Mouse (Mus musculus) spleen, adult 2 months (tissue): ENCODE data around the gene Ebi3. TPM values are rescaled to one million over a fixed set of nuclear protein-coding genes. Genes with fewer than 3 reads are reported as not detected.

ENCODE experiments used
- DNase-seq, 2 experiments: peaks; one replicate each; pipeline versions ENCODE4 v3.0.0 to v3.0.0-alpha.2; 2012 to 2021; ENCODE audit warnings: low spot score in 2 of 2, low read depth in 1 of 2
- H3K27ac ChIP-seq: fragments of 200-500 bp; 2 replicates; pipeline ENCODE4 v1.5.1; 2012; ENCODE audit warnings: low read length, inconsistent platforms; ENCODE audit not compliant: insufficient read depth
- H3K27me3 ChIP-seq: fragments of 200-500 bp; 2 replicates; pipeline ENCODE4 v1.6.1; 2012; ENCODE audit warnings: mild to moderate bottlenecking, moderate library complexity, low read length, inconsistent platforms; ENCODE audit not compliant: control insufficient read depth, insufficient read depth
- H3K36me3 ChIP-seq: fragments of 200-500 bp; 2 replicates; pipeline ENCODE4 v1.6.1; 2012; ENCODE audit warnings: mild to moderate bottlenecking, low read length, inconsistent platforms; ENCODE audit not compliant: control insufficient read depth, insufficient read depth
- H3K4me1 ChIP-seq: fragments of 200-500 bp; 2 replicates; pipeline ENCODE4 v1.6.1; 2011; ENCODE audit warnings: inconsistent platforms; ENCODE audit not compliant: control insufficient read depth, insufficient read depth, insufficient read length
- H3K4me3 ChIP-seq: fragments of 200-500 bp; 2 replicates; pipeline ENCODE4 v1.5.1; 2011; ENCODE audit warnings: mild to moderate bottlenecking, inconsistent platforms; ENCODE audit not compliant: insufficient read depth, insufficient read length; ENCODE audit errors: extremely low read depth
- CTCF ChIP-seq: fragments of 200-500 bp; IDR thresholded peaks from 2 replicates; pipeline ENCODE4 v1.5.1; 2011; ENCODE audit warnings: mild to moderate bottlenecking, inconsistent platforms; ENCODE audit not compliant: insufficient read depth, insufficient read length, insufficient replicate concordance; ENCODE audit errors: extremely low read depth
- POLR2A ChIP-seq: fragments of 200-500 bp; IDR thresholded peaks from 2 replicates; pipeline ENCODE4 v1.6.1; 2011; ENCODE audit warnings: low read depth, low read length, inconsistent platforms
- WGBS: fragments of 180-500 bp; shearing (Covaris S2); methylation state at CpG from one replicate; pipeline ENCODE4 v1.1.7; 2018; 5-methylcytosine and 5-hydroxymethylcytosine counted together
- polyA plus RNA-seq: library from polyadenylated mRNA; depleted of rRNA; stranded (reverse); fragments of >200 nt; gene quantifications from 2 replicates; pipeline ENCODE4 v1.2.3, GENCODE M21; 2012

Ebi3 gene
- polyA plus RNA-seq, 1 experiment: 36.3 TPM

DNA sequence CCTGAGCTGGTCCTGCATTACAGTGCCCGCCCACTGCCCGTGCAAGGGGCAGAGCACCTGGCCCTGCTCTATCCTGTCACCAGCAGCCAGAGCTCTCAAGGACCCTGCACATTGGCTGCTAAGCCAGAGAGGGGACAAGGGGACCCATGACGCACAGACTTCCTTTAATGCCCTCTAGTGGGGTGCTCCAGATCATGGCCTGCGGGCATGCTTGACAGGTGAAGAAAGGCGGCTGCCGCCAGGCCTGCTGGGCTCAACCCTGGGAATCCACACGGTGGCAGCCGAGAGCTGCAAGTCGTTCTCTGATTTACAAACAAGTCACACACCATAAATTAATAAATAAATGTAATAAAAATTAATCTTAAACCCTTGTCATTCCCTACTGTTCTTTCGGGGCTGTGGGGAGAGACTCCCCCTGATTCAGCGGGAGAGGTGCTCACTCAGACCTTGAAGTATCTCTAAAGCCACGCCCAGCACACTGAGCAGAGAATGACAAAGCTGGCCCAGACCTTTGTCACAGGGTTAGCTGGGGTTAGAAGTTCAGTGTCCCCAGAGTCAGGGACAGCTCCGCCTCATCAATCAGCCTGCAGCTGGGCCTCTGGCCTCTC, 23.9 kb downstream of the Ebi3 start:
- TF ChIP-seq POLR2A (no peak), CTCF (peak; percentile 84)

DNA sequence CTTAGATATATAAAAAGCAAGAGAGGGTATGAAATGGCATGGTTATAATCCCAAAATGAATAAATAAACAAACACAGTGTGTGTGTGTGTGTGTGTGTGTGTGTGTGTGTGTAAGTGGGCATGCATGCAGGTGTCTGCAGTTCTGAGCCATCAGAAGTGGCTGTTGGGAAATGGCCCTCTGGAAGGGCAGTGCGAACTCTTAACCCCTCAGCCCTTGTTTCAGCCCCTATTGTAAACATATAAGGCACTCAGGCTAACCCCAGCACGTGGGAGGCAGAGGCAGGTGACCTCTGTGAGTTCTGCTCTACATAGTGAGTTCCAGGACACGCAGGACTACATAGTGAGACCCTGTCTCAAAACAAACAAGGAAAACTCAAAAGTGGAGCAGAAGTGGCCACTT, 24.9 kb downstream of the Ebi3 start:
- no peak for DNase-seq
- Histone ChIP-seq H3K27ac (no peak overlapping the region), H3K4me3 (no peak overlapping the region), H3K36me3 (no peaks in the 10 kb centered on the region), H3K27me3 (no peaks in the 10 kb centered on the region), H3K4me1 (no peaks in the 10 kb centered on the region)
- TF ChIP-seq POLR2A (no peak), CTCF (no peak)
- WGBS: 73% methylated on average over 3 of the region's 3 CpGs

More for the DNA sequence above, 23.9 kb downstream of the Ebi3 start:
- 21% methylated on average over 13 of the region's 13 CpGs for WGBS
- H3K27ac ChIP-seq: no peak overlapping the region
- no peak overlapping the region for H3K4me3 ChIP-seq
- H3K4me1 ChIP-seq: no peaks in the 10 kb centered on the region
- peaks cover 2% of the 10 kb centered on the region; the same call in 1 of the 2 replicates for H3K27me3 ChIP-seq
- peak; percentile 47 to 58 for DNase-seq
- H3K36me3 ChIP-seq: no peaks in the 10 kb centered on the region

DNA sequence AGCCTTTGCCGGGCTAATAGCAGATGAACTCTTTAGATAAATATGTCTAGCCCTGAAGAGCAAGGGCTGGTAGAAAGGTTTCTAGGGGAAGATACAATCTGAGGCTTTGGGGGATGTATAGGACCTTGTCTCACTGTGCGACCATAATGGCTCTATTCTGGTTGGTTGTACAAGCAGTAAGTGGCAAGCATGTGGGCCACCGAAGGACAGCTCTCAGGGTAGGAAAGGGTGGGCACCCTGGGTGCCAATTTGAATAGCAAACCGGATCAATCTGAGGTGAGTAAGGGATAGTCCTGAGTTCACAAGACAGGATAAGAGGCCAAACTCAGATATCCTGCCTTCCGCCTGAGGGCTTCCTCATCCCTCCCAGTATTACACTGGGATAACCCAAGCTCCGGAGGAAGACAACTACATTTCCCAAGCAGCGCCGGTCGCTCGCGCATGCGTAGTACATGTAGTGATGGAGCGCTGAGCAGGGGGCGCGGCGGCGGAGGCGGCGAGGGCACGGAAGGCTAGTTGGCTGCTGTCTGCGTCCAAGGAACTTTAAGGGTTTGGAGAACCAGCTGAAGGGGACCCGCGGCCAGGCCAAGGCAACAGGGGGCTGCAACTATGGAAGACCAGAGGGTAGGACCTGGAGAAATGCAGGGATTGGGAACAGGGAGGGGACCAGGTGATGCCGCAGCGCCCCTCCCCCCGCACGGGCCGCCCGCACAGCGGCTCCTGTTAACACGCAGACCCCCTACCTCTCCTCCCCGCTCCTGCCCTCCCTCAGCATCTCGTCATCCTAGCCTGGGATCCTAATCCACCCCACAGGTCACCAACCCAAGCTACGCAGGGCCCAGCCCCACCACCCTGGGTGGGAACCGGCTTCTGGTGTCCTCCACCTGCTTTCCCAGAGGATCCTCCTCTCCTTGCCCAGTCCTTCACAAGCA, 33.9 kb downstream of the Ebi3 start, which contains the start of gene Fsd1:
Gene Fsd1 (plus strand): TSS at position 480 of the 932 bp plus-strand sequence.
- H3K27ac ChIP-seq: no peak within 1 kb of the TSS
- H3K36me3 ChIP-seq: no peaks in the 10 kb centered on the region
- TF ChIP-seq CTCF: no peak
- TF ChIP-seq POLR2A: no peak
- peaks cover 5% of the 10 kb centered on the region; the same call in 1 of the 2 replicates for H3K27me3 ChIP-seq
- H3K4me1 ChIP-seq: peaks cover 2% of the 10 kb centered on the region; the same call in 1 of the 2 replicates
- no peak for DNase-seq
- H3K4me3 ChIP-seq: no peak within 1 kb of the TSS
- 15% methylated on average over 34 of the region's 35 CpGs for WGBS

DNA sequence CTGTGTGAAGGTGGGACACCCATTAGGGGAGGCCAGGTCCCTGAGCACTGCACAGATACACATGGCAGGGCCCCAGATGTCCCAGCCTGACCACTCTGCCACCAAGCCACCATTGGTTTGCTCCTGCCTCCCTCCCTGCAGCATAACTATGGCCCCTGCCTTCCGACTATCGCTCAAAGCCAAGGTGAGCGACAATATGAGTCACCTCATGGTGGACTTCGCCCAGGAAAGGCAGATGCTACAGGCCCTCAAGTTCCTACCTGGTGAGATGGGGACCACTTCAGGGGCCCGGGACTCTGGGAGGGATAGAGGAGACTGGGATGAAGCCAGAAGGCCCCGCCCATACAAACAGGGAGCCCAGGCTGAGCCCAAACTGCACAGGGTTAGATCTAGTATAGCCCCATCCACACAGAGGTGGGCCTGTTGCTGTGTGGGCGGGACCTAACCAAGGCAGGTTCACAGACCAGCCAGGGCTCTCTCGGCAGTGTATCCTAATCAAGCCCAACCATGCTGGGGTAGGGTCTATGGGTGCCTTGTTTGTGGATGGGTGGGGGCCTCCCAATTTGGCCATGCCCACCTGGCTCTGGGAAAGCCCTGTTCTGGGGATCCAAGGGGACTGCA, 37.9 kb downstream of the Ebi3 start:
- Histone ChIP-seq H3K4me1 (peaks cover 2% of the 10 kb centered on the region; the same call in 1 of the 2 replicates), H3K4me3 (no peak overlapping the region), H3K27me3 (peaks cover 5% of the 10 kb centered on the region; the same call in 1 of the 2 replicates), H3K36me3 (no peaks in the 10 kb centered on the region), H3K27ac (no peak overlapping the region)
- no peak for DNase-seq
- WGBS: 87% methylated on average over 8 of the region's 8 CpGs
- TF ChIP-seq CTCF (no peak), POLR2A (no peak)

DNA sequence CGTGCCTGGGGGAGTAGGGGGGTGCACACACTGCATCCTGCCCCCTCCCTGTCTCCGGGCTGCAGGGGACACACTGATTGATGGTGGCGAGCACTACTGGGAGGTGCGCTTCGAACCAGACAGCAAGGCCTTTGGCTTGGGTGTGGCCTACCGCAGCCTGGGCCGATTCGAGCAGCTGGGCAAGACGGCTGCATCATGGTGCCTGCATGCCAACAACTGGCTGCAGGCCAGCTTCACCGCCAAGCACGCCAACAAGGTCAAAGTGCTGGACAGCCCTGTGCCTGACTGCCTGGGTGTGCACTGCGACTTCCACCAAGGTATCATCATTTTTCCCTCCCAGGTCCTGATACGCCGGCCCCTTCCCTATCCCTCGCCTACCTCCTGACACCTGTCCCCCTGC, 43.6 kb downstream of the Ebi3 start:
- DNase-seq: no peak

DNA sequence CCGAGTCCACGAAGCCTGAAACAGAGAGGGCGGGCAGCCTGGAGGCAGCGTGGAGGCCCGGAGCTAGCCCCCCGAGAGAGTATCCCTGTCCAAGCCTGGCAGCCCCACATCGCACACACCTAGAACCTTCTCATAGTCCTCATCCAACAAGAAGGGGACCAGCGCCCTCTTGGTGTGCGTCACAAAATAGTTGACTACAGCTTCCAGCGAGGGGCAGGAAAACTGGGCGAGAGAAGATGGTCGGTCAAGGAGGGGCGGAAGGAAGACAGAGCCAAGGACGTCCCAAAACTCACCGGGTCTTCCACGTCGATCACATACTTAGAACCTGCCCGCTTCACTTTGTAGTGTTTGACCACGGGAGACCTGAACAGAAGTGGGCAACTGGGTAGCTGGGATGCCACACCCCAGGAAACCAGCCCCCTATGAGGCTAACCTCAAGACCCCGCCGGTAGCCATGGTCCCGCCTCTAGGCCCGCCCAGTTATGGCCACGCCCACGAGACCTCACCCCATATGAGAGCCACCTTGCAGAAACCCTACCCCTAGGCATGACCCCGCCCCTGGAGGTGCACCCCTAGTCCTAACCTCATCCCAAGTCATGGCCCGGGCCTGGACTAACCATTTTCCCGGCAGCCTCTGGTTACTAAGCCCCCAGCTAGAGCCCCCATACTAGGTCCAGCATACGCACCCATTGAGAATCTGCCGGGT, 47.5 kb downstream of the Ebi3 start:
- Histone ChIP-seq H3K27me3 (no peaks in the 10 kb centered on the region), H3K36me3 (no peaks in the 10 kb centered on the region), H3K4me3 (no peak overlapping the region), H3K27ac (no peak overlapping the region), H3K4me1 (no peaks in the 10 kb centered on the region)
- no peak for DNase-seq
- WGBS: 36% methylated on average over 30 of the region's 30 CpGs
- TF ChIP-seq CTCF: no peak
- TF ChIP-seq POLR2A: no peak

More for the DNA sequence above, 43.6 kb downstream of the Ebi3 start:
- Histone ChIP-seq H3K4me1 (no peaks in the 10 kb centered on the region), H3K27me3 (no peaks in the 10 kb centered on the region), H3K36me3 (no peaks in the 10 kb centered on the region), H3K27ac (no peak overlapping the region), H3K4me3 (no peak overlapping the region)
- WGBS: 90% methylated on average over 15 of the region's 15 CpGs
- no peak for TF ChIP-seq CTCF
- TF ChIP-seq POLR2A: no peak
